Mouse (Mus musculus): Measurements from ENCODE around the gene Egln3.

Gene Egln3

DNA sequence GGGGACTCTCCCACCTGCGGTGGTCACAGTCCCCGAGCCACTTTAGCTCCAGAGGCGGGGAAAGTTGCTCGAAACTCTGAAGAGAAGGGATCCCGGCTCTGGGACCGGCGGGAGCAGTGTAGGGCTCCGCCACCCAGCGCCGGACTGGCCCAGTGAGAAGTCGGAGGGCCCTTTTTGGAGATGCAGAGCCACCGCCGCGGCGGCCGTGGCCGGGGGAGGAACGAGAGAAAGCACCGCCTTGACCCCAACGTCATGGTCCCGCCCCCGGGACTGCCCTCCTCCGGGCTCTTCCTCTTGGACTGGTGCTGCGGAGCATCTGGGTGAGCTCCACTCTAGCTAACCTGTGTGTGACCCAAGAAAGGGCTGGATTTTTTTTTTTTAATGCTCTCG lies at the start of gene Egln3:
Egln3 (minus strand) TSS at position 205 of the 390 bp plus-strand sequence.
- no peak for DNase-seq (ENCODE audit: extremely low spot score, low read depth, low spot score)

DNA sequence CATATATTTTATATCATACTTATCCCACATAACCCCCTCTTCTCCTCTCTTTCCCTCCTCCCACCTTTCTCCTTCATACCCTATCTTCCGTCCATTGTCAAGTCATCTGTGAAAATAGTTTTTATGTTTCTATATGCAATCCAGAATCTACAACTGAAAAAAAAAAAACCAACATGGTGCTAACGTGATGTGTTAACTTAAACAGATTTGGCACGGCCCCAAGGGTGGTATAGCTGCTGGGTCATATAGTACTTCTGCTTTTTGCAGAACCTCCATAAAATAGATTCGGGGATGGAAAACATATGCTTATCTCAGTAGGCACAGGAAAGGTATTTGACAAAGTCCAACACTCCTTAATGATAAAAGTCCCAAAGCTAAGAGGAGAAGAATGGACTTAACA lies 49.8 kb upstream of the Egln3 start:
- DNase-seq (ENCODE audit: extremely low spot score, low read depth, low spot score), result no peak

DNA sequence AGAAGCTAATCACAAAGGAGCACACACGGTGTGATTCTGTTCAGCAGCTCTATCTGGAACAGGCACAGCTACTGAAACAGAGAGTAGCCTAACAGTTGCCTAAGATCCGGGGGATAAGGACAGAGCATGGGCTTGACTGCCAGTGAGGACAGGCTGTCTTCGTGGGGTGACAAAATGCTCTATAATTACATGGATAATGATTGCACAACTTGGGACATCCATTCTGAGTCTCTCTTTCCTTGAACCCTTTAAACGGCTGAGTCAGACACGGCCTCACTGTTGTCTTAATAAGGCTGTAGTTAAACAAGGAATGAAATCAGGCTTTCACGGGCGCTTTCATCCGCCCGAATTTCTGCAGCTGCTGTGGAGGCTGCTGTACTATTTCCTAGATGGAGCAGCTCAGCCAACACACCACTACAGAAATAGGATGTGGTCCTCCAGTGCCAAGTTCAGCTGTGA lies 48.3 kb upstream of the Egln3 start:
- no peak for DNase-seq (ENCODE audit: extremely low spot score, low read depth, low spot score)

DNA sequence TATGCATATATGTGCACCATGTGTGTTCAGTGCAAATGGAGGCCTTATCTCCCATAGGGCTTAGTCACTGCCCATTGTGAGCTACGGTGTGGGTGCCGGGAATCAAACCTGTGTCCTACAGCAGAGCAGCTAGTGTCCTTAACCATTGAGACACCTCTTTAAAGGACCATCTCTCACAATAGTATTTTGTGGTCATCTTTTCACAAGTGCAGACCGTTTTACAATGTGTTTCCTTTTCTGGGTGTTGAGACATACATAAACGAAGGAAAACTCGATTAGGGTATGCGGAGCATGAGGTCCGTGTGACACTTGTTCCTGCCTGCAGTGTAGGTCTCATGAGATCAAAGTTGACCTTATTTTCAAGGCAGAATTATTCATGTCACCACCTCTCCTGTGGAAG lies 44.2 kb upstream of the Egln3 start:
- no peak for DNase-seq (ENCODE audit: extremely low spot score, low read depth, low spot score)

DNA sequence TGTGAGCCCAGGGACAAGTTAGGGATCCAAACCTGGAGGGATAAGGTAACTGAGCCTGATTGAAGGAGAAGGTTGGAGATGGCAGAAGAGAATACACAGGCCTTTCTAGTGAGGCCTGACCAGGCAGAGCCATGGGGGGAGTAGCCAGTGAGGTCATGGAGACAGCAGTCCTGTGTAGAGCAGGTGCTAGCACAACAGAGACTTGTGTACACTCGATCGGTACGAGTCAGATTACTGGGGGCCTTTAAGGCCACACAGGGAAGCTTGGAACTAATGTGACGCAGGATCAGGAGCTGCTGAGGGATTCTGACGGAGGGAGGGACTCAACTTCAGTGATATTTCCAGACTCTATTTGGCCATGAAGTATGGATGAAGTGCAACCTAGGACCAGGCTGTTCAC lies 39.5 kb upstream of the Egln3 start:
- no peak for DNase-seq (ENCODE audit: extremely low spot score, low read depth, low spot score)

GRCm38 (mm10) chr12:54241976-54242375 lies 38.3 kb upstream of the Egln3 start:
- DNase-seq (ENCODE audit: extremely low spot score, low read depth, low spot score), result no peak

DNA sequence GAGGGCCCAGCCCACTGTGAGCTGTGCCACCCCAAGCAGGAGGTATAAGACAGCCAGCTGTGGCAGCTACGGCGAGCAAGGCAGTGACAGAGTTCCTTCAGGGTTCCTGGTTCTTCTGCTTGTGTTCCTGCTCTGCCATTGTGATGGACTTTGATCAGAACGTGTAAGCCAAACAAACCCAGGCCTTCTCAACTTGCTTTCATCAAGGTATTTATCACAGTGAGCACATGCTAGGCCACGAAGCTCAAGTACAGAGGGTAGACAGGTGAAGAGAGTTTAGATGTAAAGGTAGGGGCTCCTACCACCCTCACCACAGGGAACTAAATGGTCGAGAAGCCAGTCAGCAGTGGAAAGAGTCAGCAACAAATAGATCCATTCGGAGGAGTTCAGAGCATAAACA lies 30.1 kb upstream of the Egln3 start:
- no peak for DNase-seq (ENCODE audit: extremely low spot score, low read depth, low spot score)

- DNase-seq (ENCODE audit: extremely low spot score, low read depth, low spot score), result no peak
These were observed 29.4 kb upstream of the Egln3 start for GRCm38 (mm10) chr12:54232996-54233603.

GRCm38 (mm10) chr12:54232456-54232855 lies 28.8 kb upstream of the Egln3 start:
- DNase-seq (ENCODE audit: extremely low spot score, low read depth, low spot score), result no peak

DNA sequence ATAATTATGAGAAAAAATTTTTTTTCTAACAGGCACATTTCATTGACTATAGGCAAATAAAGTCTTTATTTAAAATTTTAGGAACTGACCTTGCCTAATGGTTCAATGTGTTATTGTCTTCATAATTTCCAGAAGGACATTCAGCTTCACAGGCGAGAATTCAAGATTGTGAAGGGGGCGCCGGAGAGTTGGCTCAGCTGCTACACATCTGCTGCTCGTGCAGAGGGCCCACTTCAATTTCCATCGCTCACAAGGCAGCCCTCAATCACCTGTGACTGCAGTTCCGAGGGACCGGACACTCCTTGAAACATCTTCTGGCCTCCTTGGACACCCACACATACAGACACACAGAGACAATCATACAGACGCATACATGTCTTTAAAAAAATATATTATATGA lies 23.9 kb upstream of the Egln3 start:
- no peak for DNase-seq (ENCODE audit: extremely low spot score, low read depth, low spot score)

DNA sequence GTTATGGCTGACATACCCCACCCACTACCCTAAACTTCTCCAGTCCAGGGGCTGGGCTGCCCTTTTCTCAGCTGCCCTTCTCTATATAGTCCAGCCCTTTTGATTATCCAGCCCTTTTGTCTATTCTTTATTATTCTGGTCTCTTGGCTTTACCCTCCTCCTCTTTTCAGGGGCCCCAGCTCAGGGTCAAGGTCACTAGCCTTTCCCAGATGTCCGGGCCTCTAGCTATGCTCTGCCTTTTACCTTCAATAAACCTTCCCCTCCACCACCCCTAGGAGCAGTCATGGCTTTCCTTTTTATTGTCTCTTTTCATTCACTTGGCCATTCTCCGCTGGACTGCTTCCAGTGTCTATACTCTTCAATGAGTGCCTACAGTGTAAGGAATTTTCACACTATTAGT lies 22.7 kb upstream of the Egln3 start:
- no peak for DNase-seq (ENCODE audit: extremely low spot score, low read depth, low spot score)

DNA sequence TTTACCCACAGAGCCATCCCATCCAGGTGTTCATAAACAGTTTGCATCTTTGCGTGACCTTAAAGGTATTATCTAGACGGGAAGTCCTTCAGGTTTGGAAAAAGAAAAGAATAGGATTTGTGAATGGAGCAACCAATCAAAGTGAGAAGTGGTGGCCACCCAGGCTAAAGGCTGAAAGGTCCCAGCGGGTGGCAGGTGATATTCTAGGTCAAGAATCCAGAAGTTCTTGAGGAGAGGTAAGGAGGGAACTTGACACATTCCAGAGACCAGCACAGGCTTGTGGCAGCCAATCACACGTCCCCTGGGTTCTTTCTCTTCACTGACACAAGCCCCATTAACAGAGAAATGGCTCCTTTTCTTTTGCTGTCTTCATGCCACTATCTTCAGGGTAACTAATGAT lies 21.9 kb upstream of the Egln3 start:
- DNase-seq (ENCODE audit: extremely low spot score, low read depth, low spot score), result no peak

- DNase-seq (ENCODE audit: extremely low spot score, low read depth, low spot score), result no peak
These were observed 21.4 kb upstream of the Egln3 start for GRCm38 (mm10) chr12:54225090-54225489.

DNA sequence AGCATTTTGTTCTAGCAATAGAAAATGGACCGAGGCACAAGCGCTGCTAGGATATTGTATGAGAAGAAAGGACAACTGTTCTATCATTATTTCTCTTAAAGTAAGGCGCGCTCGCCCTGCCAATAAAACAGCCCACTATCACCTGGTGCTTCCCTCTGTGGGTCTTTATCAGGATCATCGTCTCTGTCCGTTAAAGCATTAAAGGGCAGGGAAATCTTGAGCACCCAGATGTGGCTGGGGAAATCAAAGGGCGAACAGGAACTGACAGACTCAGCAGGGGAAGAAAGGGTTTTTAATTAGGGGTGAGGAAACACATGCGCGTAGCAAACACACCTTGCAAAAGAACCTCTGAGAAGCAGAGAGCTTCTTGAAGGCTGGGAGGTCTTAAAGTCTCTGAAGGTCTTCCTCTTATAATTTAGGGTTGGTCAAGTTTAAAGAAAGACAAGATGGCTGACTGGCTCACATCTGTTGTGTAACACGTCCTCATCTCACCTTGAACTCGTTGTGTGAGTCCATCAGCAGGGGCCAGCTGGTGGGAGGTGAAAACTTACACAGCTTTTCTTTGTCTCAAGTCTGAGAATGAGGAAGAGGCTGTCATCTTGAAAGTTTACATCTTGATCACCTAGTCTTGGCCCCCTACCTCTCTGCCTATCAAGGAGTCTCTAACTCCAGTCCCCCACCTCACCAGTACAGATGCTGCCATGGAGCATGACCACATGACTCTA lies 18.5 kb upstream of the Egln3 start:
- DNase-seq (ENCODE audit: extremely low spot score, low read depth, low spot score), result no peak

GRCm38 (mm10) chr12:54216673-54217072 lies 13.0 kb upstream of the Egln3 start:
- no peak for DNase-seq (ENCODE audit: extremely low spot score, low read depth, low spot score)

- DNase-seq (ENCODE audit: extremely low spot score, low read depth, low spot score), result no peak
These were observed 10.8 kb upstream of the Egln3 start for GRCm38 (mm10) chr12:54214426-54214825.

DNA sequence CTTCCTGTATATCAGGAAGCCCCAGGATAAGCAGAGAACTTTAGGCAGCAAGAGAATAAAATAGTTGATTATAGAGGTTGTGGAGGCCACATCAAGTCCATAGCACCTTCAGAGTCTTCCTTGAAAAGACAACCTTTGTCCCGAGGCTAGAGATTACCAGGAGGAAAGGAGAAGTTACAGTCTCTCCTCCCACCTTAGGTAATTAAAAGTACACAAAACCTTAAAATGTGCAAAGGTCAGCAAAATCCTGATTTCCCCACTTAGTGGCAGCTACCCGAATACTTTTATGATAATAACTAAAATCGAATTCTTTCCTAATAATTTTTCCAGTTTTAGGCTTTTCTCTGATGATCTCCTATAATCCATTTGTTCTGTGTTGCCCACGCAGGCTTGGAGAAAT lies 10.2 kb upstream of the Egln3 start:
- no peak for DNase-seq (ENCODE audit: extremely low spot score, low read depth, low spot score)

DNA sequence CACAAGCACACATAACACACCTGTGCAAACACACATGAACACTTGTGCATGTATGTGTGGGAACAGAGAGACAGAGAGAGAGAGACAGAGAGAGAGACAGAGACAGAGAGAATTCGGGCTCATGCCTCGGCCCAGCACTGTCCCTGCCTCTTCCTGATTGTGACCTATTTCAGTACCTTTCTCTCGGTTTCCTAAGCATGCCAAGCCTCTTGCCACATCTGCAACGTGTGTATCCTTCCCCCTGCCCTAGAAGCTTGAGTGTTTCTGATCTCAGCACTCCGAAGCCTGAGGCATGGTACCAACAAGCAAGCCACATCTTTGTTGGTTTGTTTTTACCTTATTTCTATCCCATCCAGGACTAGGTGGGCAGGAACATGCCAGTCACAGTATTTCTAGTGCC lies 9.6 kb upstream of the Egln3 start:
- no peak for DNase-seq (ENCODE audit: extremely low spot score, low read depth, low spot score)

GRCm38 (mm10) chr12:54209182-54209563 lies 5.5 kb upstream of the Egln3 start:
- no peak for DNase-seq (ENCODE audit: extremely low spot score, low read depth, low spot score)

DNA sequence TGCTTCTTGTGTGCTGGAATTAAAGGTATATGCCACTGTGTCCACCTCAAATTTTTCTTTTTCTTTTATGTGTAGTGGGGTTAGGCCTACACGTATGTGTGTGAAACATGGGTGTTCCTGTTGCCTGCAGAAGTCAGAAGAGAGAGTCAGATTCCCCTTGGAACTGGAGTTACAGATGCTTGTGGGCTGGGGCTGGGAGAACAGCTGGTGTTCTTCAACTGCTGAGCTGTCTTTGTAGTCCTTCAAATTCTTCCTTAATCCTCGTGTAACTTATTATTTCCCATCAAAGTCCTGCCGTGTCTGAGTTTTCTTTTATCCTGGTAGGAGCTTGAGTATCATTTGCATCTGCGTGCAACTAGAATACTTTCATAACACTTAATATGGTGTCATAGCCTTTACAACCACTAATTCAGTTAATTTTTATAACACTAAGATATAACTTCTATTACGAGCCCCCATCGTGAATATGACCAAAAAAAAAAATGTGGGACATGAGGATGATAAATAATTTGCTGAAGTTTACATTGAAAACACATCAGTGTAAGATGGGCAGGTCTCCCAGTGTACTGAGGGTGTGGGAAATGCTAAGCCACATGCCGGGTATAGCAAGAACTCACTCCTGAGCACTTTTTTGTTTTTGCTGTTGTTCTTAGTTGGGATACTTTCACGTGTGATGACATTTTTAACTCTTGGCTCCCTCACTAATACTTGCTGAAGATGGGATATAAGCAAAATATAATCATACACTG lies 4.9 kb upstream of the Egln3 start:
- DNase-seq (ENCODE audit: extremely low spot score, low read depth, low spot score), result no peak

- no peak for DNase-seq (ENCODE audit: extremely low spot score, low read depth, low spot score)
These were observed 2.1 kb upstream of the Egln3 start for GRCm38 (mm10) chr12:54205731-54206130.

GRCm38 (mm10) chr12:54205195-54205594 lies 1.5 kb upstream of the Egln3 start:
- DNase-seq (ENCODE audit: extremely low spot score, low read depth, low spot score), result no peak
